Mouse (Mus musculus) right cerebral cortex, postnatal 4 days (tissue): ENCODE data around the gene Trim44.

Source experiments
- DNase-seq: peaks from one replicate; pipeline ENCODE4 v3.0.0-alpha.2; 2022

Gene Trim44

DNA sequence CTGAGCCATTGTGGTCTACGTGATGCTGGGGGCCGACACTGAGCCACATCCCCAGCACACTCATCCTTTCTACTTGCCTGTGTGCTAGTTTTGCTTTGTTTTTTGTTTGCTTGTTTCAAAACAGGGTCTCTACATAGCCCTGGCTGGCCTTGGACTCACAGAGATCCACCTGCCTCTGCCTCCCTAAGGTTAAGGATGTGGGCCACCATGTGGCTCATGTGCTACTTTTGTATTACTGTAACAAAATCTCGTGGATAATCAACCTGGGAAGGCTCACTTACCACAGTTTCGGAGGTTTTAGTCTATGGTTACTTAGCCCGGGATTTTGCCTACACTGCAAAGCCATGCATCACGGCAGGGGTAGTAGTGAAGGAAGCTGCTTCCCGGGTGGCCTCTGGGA lies 125.5 kb downstream of the Trim44 start:
- DNase-seq, result no peak

DNA sequence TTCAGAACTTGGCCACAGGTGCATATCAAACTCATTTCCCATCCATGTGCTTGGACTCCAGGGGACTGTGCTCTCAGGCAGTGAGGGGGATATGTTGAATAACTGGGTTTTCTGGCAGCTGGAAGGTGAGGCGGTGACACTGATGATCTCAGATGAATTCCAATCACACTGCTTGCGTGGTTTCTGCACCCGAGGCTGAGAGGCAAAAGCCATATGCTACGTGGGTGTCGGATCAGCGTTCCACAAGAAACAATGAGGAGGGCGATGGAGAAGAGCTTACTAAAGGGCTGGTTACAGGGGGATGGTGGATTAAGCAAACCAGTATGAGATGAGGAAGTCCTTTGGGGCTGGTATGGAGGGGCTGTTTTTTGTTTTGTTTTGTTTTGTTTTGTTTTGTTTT lies 127.8 kb downstream of the Trim44 start:
- DNase-seq, result no peak

DNA sequence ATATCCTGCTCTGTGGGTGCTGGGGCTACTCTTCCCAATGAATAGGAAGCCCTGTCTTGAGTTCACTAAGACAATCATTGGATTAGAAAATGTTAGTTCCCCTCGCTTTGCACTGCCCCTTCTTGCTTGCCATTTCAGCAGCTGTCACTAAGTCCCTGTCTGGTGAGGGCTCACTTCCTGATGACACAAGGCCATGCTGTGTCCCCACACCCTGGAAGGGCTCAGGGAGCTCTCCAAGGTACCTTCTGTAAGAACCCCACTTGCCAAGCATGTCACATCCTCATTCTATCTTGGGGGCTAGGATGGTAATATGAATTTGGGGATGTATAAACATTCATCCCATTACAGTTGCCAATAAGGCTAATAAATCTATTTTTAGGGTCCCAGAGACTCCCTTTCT lies 129.7 kb downstream of the Trim44 start:
- no peak for DNase-seq

DNA sequence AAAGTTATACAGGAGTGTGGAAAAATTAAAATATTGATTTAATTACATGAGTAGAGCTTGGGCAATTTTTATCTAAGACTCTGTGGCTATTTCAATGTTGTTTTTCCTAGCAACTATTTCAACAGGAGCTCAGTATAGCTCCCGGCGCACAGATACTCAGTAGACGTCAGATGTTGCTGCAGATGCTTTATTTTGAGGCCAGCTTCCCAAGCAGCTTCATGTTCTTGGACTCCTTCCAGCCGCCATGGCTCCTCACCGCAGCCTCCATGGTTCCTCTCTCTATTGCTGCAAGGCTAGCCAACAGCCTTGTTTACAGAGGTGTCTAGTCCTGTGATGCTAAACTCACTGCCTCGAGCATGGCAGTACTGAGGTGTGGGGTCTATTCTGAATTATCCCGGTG lies 134.3 kb downstream of the Trim44 start:
- DNase-seq, result no peak

DNA sequence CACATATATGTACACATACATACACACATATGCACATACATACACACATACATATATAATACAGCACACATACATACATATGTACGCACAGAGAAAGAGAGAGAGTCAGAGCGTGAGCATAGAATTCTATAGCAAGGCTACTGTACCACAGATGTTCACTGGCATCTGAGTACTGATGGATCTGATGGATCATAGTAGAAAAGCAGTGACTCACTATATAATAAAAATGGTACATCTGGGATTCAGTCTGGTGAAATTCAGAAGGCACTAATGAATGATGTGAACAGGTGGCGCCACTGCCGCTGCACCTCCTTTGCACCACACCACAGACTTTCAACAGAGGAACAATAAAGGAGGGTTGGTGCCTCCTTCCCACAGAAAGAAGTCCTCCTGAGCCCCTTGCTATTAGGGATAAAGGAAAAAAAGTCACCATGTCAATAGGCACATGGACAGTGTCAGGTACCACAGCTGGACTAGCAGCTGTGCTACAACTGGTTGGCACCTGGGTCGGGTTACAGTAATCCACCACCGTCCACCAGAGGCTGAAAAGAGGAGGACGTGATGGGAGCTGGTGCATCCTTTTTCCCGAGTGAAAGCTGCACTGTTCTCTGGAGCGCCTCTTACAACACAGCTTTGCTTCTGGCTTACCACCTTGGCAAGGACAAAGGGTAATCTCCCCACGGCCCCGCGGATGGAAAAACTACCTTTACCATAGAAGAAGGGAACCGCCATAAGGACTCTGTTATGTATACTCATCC lies 139.9 kb downstream of the Trim44 start:
- no peak for DNase-seq

DNA sequence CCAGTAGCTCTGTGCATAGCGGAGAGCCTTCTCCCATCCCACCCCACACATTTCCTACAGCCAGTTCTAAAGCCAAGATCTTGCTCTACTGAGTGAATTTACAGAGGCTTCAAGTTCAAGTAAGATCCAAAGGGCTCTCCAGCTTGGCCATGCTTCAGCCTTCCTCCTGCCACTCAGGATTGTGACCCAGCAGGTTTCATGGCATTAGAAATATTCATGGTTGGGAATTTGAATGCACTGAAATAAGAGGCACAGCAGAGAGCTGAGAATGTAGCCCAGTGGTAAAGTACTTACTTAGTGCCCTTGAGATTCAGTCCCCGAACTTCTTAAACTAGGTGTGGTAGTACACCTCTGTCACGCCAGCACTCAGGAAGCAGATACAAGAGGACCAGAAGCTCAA lies 140.7 kb downstream of the Trim44 start:
- DNase-seq, result no peak

DNA sequence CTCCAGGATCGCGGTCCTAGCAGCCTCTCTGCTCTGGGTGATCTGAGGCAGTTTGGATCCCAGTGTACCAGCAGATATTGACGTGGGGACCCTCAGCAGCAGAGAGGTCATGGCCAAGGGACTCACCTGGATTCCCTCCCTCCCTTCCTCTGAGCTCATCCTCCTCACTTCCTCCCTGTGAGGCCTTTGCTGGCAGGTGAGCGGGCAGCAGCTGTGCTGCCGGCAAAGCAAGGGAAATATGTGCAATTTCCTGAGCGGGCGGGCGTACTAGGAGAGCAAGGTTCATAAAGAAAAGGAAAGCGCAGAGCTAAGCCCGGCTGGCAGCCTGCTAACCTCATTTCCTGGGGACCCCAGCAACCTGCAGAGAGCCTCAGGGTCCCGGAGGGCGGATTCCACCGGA lies 148.5 kb downstream of the Trim44 start:
- no peak for DNase-seq

DNA sequence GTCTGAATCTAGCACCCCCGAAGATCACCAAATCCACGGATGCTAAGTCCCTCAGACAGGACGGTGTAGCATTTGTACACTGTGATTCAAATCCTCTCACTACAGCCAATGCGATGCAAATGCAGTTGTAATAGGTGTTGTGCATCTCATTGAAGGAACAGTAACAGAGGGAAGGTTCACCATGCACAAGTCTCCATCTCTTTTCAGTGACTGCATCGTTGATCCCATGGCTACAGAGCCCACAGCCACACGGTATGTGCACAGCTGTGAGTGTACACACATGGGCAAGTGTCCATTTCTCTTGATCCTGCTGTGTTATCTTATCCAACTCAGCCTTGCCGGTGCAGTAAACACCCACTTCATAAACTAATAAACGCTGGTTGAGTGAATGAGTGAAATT lies 148.9 kb downstream of the Trim44 start:
- no peak for DNase-seq

DNA sequence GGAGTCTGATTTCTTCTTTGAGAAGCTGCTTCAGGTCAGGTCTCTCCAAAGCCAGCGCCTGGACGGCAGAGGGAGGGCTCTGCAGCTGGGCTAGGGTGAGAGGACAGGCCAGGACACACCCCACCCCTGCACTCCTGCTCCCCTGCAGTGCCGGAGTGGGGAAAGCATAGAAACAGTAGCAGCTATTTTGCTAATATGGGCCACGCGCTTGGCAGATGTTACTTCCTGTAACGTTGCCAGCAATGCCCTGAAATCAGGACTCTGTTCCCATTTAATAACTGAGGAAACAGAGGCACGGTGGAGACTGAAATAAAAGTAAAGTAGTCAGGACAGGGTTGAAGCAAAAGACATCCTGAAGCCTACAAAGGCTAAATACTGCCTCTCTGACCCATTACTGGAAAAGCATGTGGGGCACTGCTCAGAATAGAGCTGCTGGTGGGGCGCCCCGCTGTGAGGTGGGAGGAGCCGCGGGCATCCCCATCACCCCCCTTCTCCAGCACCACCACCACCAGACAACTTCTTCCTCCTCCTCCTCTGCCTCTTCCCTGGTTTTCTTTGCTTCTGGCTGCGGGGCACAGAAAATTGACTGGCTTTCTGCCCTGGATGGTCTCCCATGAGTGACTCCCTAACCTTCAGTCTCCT lies 149.5 kb downstream of the Trim44 start:
- no peak for DNase-seq

DNA sequence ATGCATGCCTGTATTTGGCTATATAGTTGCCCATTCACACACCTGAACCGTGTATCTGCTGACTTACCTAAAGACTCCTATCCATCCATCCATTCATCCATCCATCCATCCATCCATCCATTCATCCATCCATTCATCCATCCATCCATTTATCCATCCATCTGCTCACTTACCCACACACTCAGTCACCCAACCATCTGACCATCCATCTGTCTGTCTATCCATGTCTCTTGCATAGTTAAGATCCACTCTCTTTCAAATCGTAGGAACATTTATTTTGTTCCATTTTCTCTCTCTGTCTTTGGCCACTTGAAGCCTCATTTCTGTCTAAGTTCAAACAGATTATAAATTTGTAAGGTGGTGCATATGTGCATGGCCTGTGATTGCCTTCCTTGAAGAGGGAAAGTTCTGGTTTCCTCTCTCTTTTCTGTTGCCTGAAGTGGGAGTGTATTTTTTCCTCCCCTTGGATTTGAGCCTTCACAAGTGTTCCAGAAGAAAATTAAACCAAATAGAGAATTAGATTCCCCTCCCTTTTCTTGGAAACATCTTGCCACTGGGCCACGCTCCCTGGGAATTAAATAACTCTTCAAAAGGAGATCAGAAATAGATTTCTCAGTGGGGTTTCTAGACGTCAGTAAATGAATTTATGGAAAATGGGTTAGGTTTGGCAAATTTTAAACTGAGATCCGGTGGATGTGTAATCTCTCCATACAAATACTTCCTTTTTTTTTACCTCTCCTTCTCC lies 150.9 kb downstream of the Trim44 start:
- no peak for DNase-seq

DNA sequence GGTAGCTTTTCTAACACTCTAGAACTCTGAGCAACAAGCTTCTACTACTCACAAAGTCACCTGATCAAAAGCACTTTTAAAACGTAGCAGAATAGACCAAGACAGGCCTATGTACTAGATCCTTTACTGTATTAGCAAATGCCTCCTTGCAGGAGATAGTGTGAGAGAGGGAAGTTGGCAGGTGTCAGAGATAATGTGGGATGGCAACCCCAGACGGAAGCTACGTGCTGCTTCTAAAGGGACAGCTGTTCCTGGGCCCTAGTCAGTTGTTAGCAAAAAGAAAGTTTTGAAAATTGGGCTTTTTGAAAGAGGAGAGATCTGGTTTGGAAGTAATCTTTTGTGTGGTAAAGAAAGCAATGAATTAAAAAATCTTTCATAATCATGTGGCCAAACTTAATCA lies 151.5 kb downstream of the Trim44 start:
- no peak for DNase-seq

DNA sequence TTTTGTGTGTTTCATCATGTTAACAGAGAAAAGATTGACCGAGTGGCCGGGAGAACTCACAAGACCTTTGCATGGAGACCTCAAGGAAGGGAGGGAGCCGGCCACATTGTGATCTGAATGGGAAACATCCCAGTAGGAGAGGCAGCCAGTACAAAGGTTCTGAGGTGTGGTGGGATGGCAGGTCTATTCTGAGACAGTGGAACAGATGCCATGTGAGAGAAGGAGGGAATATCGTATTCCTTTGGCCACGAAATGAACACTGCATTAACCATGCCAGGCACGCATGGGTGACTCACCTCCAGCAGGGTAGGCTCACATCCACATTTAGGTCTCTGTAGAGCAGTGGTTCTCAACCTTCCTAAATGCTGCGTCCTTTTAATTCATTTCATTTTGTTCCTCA lies 154.4 kb downstream of the Trim44 start:
- DNase-seq, result no peak

DNA sequence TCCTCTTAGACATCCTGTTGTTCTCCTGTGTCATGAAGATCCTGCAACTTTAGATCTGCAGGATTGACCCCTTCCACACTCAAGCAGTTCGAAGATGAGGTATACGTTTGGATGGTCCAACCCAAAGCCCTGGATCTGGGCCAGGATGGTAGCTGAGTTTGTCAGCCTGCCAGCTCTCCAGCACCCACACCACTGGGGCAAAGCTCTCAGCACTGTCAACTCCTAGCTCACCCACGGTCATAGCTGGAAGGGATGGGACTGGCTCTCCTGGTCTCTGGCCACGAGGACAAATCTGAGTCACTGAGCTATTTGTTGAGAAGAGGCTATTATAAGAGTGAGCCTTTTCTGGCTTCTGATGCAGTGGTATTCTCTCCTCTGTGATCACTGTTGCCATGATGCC lies 155.0 kb downstream of the Trim44 start:
- DNase-seq, result no peak
